Mouse (Mus musculus) neural tube, embryonic 11.5 days (tissue): ENCODE data around the gene Igfbp2. TPM values are rescaled to one million over a fixed set of nuclear protein-coding genes. Genes with fewer than 3 reads are reported as not detected.

Source experiments
- ATAC-seq: fragments of 200-750 bp; cut with Nextera tagmentation; 2 replicates; pipeline ENCODE4 v1.8.0; 2017; ENCODE audit warnings: moderate number of reproducible peaks, mild to moderate bottlenecking, moderate TSS enrichment, moderate library complexity; ENCODE audit not compliant: insufficient read depth, low FRiP score, low TSS enrichment
- DNase-seq: peaks from one replicate; pipeline ENCODE4 v3.0.0-alpha.2; 2015; ENCODE audit warnings: low spot score
- H3K27ac ChIP-seq: fragments of 300-500 bp; sonication (generic); 2 replicates; pipeline ENCODE4 v1.5.1; 2014; ENCODE audit warnings: low read depth, mild to moderate bottlenecking, low read length
- H3K27me3 ChIP-seq: fragments of 300-500 bp; sonication (generic); 2 replicates; pipeline ENCODE4 v1.6.1; 2014; ENCODE audit warnings: mild to moderate bottlenecking, low read length, mixed read lengths; ENCODE audit not compliant: control insufficient read depth, insufficient read depth
- H3K36me3 ChIP-seq: fragments of 300-500 bp; sonication (generic); 2 replicates; pipeline ENCODE4 v1.6.1; 2014; ENCODE audit warnings: mild to moderate bottlenecking, low read length, moderate library complexity, mixed read lengths; ENCODE audit not compliant: control insufficient read depth, insufficient read depth
- H3K4me1 ChIP-seq: fragments of 300-500 bp; sonication (generic); 2 replicates; pipeline ENCODE4 v1.6.1; 2014; ENCODE audit warnings: low read length, mixed read lengths; ENCODE audit not compliant: control insufficient read depth, insufficient read depth
- H3K4me2 ChIP-seq: fragments of 300-500 bp; sonication (generic); 2 replicates; pipeline ENCODE4 v1.6.1; 2014; ENCODE audit warnings: low read depth, mild to moderate bottlenecking, moderate library complexity
- H3K4me3 ChIP-seq: fragments of 300-500 bp; sonication (generic); 2 replicates; pipeline ENCODE4 v1.5.1; 2014; ENCODE audit warnings: low read depth, low read length
- H3K9ac ChIP-seq: fragments of 300-500 bp; sonication (generic); 2 replicates; pipeline ENCODE4 v1.6.1; 2014; ENCODE audit warnings: mild to moderate bottlenecking, low read length
- H3K9me3 ChIP-seq: fragments of 300-500 bp; sonication (generic); 2 replicates; pipeline ENCODE4 v1.6.1; 2016; ENCODE audit warnings: low read length; ENCODE audit not compliant: control insufficient read depth
- WGBS: fragments of 180-500 bp; shearing (Covaris S2); extraction: QIAGEN DNeasy Blood & Tissue Kit; methylation state at CpG from one replicate; pipeline ENCODE4 v1.1.7; 2014; 5-methylcytosine and 5-hydroxymethylcytosine counted together
- polyA plus RNA-seq: library from polyadenylated mRNA; unstranded; fragments of >200 nt; fragmentation: Nextera tagmentation; extraction: Ambion mirVana; gene quantifications from 2 replicates; pipeline ENCODE4 v1.2.1, GENCODE M21; 2014

Igfbp2 gene
- polyA plus RNA-seq, result 403 and 422 TPM in 2 replicates

GRCm38 (mm10) chr1:72823751-72824706, at the start of gene Igfbp2:
Gene Igfbp2, plus strand, starts transcription at chr1:72824503.
- peak; percentile 71 for ATAC-seq
- H3K4me2 ChIP-seq, result peak within 1 kb of the TSS; percentile 94
- H3K27ac ChIP-seq, result peak within 1 kb of the TSS; percentile 80
- peaks cover 17% of the 10 kb centered on the region for H3K4me1 ChIP-seq
- H3K9ac ChIP-seq, result peak within 1 kb of the TSS; percentile 85
- peak; percentile 79 for DNase-seq
- H3K9me3 ChIP-seq, result no peaks in the 10 kb centered on the region
- WGBS, result under 1% methylated on average over 50 of the region's 58 CpGs
- no peaks in the 10 kb centered on the region for H3K27me3 ChIP-seq
- H3K4me3 ChIP-seq, result peak within 1 kb of the TSS; percentile 84
- no peaks in the 10 kb centered on the region for H3K36me3 ChIP-seq

- H3K4me1 ChIP-seq, result no peaks in the 10 kb centered on the region
- no peak for ATAC-seq
- H3K27me3 ChIP-seq, result no peaks in the 10 kb centered on the region
- no peaks in the 10 kb centered on the region for H3K9me3 ChIP-seq
- DNase-seq, result no peak
- no peak overlapping the region for H3K4me3 ChIP-seq
- 32% methylated on average over 6 of the region's 6 CpGs for WGBS
- no peak overlapping the region for H3K27ac ChIP-seq
- no peak overlapping the region for H3K9ac ChIP-seq
- H3K4me2 ChIP-seq, result no peak overlapping the region
- no peaks in the 10 kb centered on the region for H3K36me3 ChIP-seq
Observed at GRCm38 (mm10) chr1:72778789-72779188, 45.5 kb upstream of the Igfbp2 start.

GRCm38 (mm10) chr1:72780720-72781119, 43.6 kb upstream of the Igfbp2 start:
- DNase-seq (no peak), ATAC-seq (no peak)
- Histone ChIP-seq H3K27ac (no peak overlapping the region), H3K4me3 (no peak overlapping the region), H3K4me1 (no peaks in the 10 kb centered on the region), H3K36me3 (no peaks in the 10 kb centered on the region), H3K4me2 (no peak overlapping the region), H3K27me3 (no peaks in the 10 kb centered on the region), H3K9me3 (no peaks in the 10 kb centered on the region), H3K9ac (no peak overlapping the region)
- 67% methylated on average over 7 of the region's 7 CpGs for WGBS

- no peaks in the 10 kb centered on the region for H3K9me3 ChIP-seq
- WGBS, result 67% methylated on average over 2 of the region's 2 CpGs
- no peak overlapping the region for H3K27ac ChIP-seq
- H3K4me3 ChIP-seq, result no peak overlapping the region
- H3K4me1 ChIP-seq, result no peaks in the 10 kb centered on the region
- H3K4me2 ChIP-seq, result no peak overlapping the region
- no peaks in the 10 kb centered on the region for H3K27me3 ChIP-seq
- DNase-seq, result no peak
- ATAC-seq, result no peak
- no peaks in the 10 kb centered on the region for H3K36me3 ChIP-seq
- H3K9ac ChIP-seq, result no peak overlapping the region
Observed at GRCm38 (mm10) chr1:72783341-72783740, 41.0 kb upstream of the Igfbp2 start.

- H3K36me3 ChIP-seq, result no peaks in the 10 kb centered on the region
- H3K4me1 ChIP-seq, result no peaks in the 10 kb centered on the region
- ATAC-seq (no peak), DNase-seq (no peak)
- WGBS, result 11% methylated on average over 7 of the region's 7 CpGs
- no peak overlapping the region for H3K9ac ChIP-seq
- no peak overlapping the region for H3K4me2 ChIP-seq
- H3K9me3 ChIP-seq, result no peaks in the 10 kb centered on the region
- no peaks in the 10 kb centered on the region for H3K27me3 ChIP-seq
- no peak overlapping the region for H3K27ac ChIP-seq
- H3K4me3 ChIP-seq, result no peak overlapping the region
Observed at GRCm38 (mm10) chr1:72784018-72784417, 40.3 kb upstream of the Igfbp2 start.

- H3K4me2 ChIP-seq, result no peak overlapping the region
- no peaks in the 10 kb centered on the region for H3K36me3 ChIP-seq
- H3K27ac ChIP-seq, result no peak overlapping the region
- DNase-seq (no peak), ATAC-seq (no peak)
- H3K27me3 ChIP-seq, result no peaks in the 10 kb centered on the region
- H3K9ac ChIP-seq, result no peak overlapping the region
- H3K4me1 ChIP-seq, result no peaks in the 10 kb centered on the region
- no peak overlapping the region for H3K4me3 ChIP-seq
- WGBS, result 61% methylated on average over 3 of the region's 3 CpGs
- no peaks in the 10 kb centered on the region for H3K9me3 ChIP-seq
Observed at GRCm38 (mm10) chr1:72790670-72791069, 33.6 kb upstream of the Igfbp2 start.

GRCm38 (mm10) chr1:72791743-72792142, 32.6 kb upstream of the Igfbp2 start:
- ATAC-seq (no peak), DNase-seq (no peak)
- H3K4me1 ChIP-seq, result no peaks in the 10 kb centered on the region
- no peak overlapping the region for H3K4me3 ChIP-seq
- H3K27me3 ChIP-seq, result no peaks in the 10 kb centered on the region
- no peaks in the 10 kb centered on the region for H3K36me3 ChIP-seq
- no peak overlapping the region for H3K27ac ChIP-seq
- H3K4me2 ChIP-seq, result no peak overlapping the region
- H3K9ac ChIP-seq, result no peak overlapping the region
- H3K9me3 ChIP-seq, result no peaks in the 10 kb centered on the region

- Histone ChIP-seq H3K9me3 (no peaks in the 10 kb centered on the region), H3K4me2 (no peak overlapping the region), H3K4me3 (no peak overlapping the region), H3K27me3 (no peaks in the 10 kb centered on the region), H3K36me3 (no peaks in the 10 kb centered on the region), H3K9ac (no peak overlapping the region), H3K4me1 (no peaks in the 10 kb centered on the region), H3K27ac (no peak overlapping the region)
- WGBS, result 53% methylated on average over 1 of the region's 1 CpGs
- ATAC-seq (no peak), DNase-seq (no peak)
Observed at GRCm38 (mm10) chr1:72792262-72792661, 32.0 kb upstream of the Igfbp2 start.

- no peak overlapping the region for H3K9ac ChIP-seq
- H3K4me2 ChIP-seq, result no peak overlapping the region
- H3K27me3 ChIP-seq, result no peaks in the 10 kb centered on the region
- no peaks in the 10 kb centered on the region for H3K4me1 ChIP-seq
- H3K36me3 ChIP-seq, result no peaks in the 10 kb centered on the region
- H3K9me3 ChIP-seq, result no peaks in the 10 kb centered on the region
- ATAC-seq (no peak), DNase-seq (no peak)
- H3K27ac ChIP-seq, result no peak overlapping the region
- H3K4me3 ChIP-seq, result no peak overlapping the region
Observed at GRCm38 (mm10) chr1:72793230-72793629, 31.1 kb upstream of the Igfbp2 start.
